In genomic region chr8:105893339-105893738, GRCm38 (mm10) we compare ENCODE assay signal across 8 mouse cellular contexts. TPM values are rescaled to one million over a fixed set of nuclear protein-coding genes. Genes with fewer than 3 reads are reported as not detected.
DNase-seq lines count a peak whose midpoint lies in the region; ATAC-seq lines count a peak whose summit lies in the region.

TSS of gene Nrn1l (plus strand) at chr8:105893567.

- H3K27ac ChIP-seq in heart, embryonic 11.5 days (ENCODE audit: low read depth, low read length), result no peak within 1 kb of the TSS; the same call in 1 of the 2 replicates
- no peak within 1 kb of the TSS for H3K27ac ChIP-seq in limb, embryonic 11.5 days (replicated peaks; ENCODE audit: low read depth, low read length)
- peak within 1 kb of the TSS; percentile 11; the same call in 1 of the 2 replicates for H3K27ac ChIP-seq in midbrain, embryonic 13.5 days

- DNase-seq in thymus, postnatal 0 days (ENCODE audit: low spot score), result peak; percentile 31
- DNase-seq in thymus, adult 18-20 months, result no peak
- DNase-seq in kidney, adult 9 months, result peak; percentile 78
- DNase-seq in limb, embryonic 11.5 days (ENCODE audit: low spot score), result peak; percentile 79
- DNase-seq in testis, postnatal 10 days (ENCODE audit: low spot score), result peak; percentile 81

- peak; percentile 44; the same call in 1 of the 2 replicates for ATAC-seq in erythroid progenitor cell, adult 5-6 weeks (replicated peaks; ENCODE audit: low FRiP score, poor library complexity, severe bottlenecking)
- ATAC-seq in heart, embryonic 11.5 days (replicated peaks; ENCODE audit: insufficient number of reproducible peaks, low FRiP score, low TSS enrichment), result peak; percentile 56
- ATAC-seq in limb, embryonic 11.5 days (ENCODE audit: insufficient number of reproducible peaks, low FRiP score, low TSS enrichment, low read depth), result peak; percentile 83; the same call in 1 of the 2 replicates
- peak; percentile 91 for ATAC-seq in midbrain, embryonic 13.5 days

- H3K4me3 ChIP-seq in heart, embryonic 11.5 days (ENCODE audit: low read depth, low read length), result no peak within 1 kb of the TSS
- H3K4me3 ChIP-seq in limb, embryonic 11.5 days (ENCODE audit: low read depth, low read length), result no peak within 1 kb of the TSS
- H3K4me3 ChIP-seq in midbrain, embryonic 13.5 days (replicated peaks), result no peak within 1 kb of the TSS

- 12% methylated on average over 11 of the region's 11 CpGs for WGBS in heart, embryonic 11.5 days (ENCODE audit: insufficient replicate concordance)
- WGBS in limb, embryonic 11.5 days, result 8% methylated on average over 11 of the region's 11 CpGs
- WGBS in midbrain, embryonic 13.5 days, result 5% methylated on average over 11 of the region's 11 CpGs

- H3K27me3 ChIP-seq in heart, embryonic 11.5 days (ENCODE audit: control insufficient read depth, insufficient read depth, low read length), result no peaks in the 10 kb centered on the region
- no peaks in the 10 kb centered on the region for H3K27me3 ChIP-seq in limb, embryonic 11.5 days (ENCODE audit: control insufficient read depth, insufficient read depth, low read length)
- H3K27me3 ChIP-seq in midbrain, embryonic 13.5 days, result no peaks in the 10 kb centered on the region

- H3K4me1 ChIP-seq in heart, embryonic 11.5 days (ENCODE audit: control insufficient read depth, insufficient read depth, low read length), result no peaks in the 10 kb centered on the region
- H3K4me1 ChIP-seq in limb, embryonic 11.5 days (ENCODE audit: control insufficient read depth, insufficient read depth, low read length), result no peaks in the 10 kb centered on the region
- peaks cover 9% of the 10 kb centered on the region for H3K4me1 ChIP-seq in midbrain, embryonic 13.5 days (replicated peaks)

- H3K36me3 ChIP-seq in heart, embryonic 11.5 days (ENCODE audit: control insufficient read depth, insufficient read depth, low read length), result peaks cover 27% of the 10 kb centered on the region
- H3K36me3 ChIP-seq in limb, embryonic 11.5 days (ENCODE audit: control insufficient read depth, insufficient read depth, low read length), result peaks cover 34% of the 10 kb centered on the region
- peaks cover 53% of the 10 kb centered on the region for H3K36me3 ChIP-seq in midbrain, embryonic 13.5 days

- no peak within 1 kb of the TSS; the same call in 1 of the 2 replicates for H3K4me2 ChIP-seq in heart, embryonic 11.5 days
- H3K4me2 ChIP-seq in limb, embryonic 11.5 days (ENCODE audit: low read depth, severe bottlenecking), result no peak within 1 kb of the TSS
- H3K4me2 ChIP-seq in midbrain, embryonic 13.5 days (replicated peaks), result peak within 1 kb of the TSS; percentile 40

- no peaks in the 10 kb centered on the region for H3K9me3 ChIP-seq in heart, embryonic 11.5 days (replicated peaks; ENCODE audit: control insufficient read depth, low read length)
- H3K9me3 ChIP-seq in limb, embryonic 11.5 days (ENCODE audit: control insufficient read depth, low read length), result no peaks in the 10 kb centered on the region
- H3K9me3 ChIP-seq in midbrain, embryonic 13.5 days, result no peaks in the 10 kb centered on the region

- no peak within 1 kb of the TSS for H3K9ac ChIP-seq in heart, embryonic 11.5 days (ENCODE audit: low read depth, low read length)
- no peak within 1 kb of the TSS for H3K9ac ChIP-seq in limb, embryonic 11.5 days (ENCODE audit: low read length)
- H3K9ac ChIP-seq in midbrain, embryonic 13.5 days (replicated peaks), result peak within 1 kb of the TSS; percentile 48

RNA-seq across cellular contexts. Expression of gene Nrn1l, which starts in this region (rescaled TPM):
- polyA plus RNA-seq in thymus, postnatal 0 days (2015; fragmentation: Nextera tagmentation; extraction: Ambion mirVana), result 0.56 and 0.68 TPM in 2 replicates
- total RNA-seq in erythroid progenitor cell, adult 5-6 weeks (2015; ENCODE audit: low replicate concordance), result not detected in 2 replicates
- not detected in 2 replicates for total RNA-seq in erythroid progenitor cell, adult 5-6 weeks (2017; ENCODE audit: low replicate concordance)
- 0.39 TPM in 1 of 2 replicates, not detected in the other for polyA plus RNA-seq in heart, embryonic 11.5 days (2014; fragmentation: Nextera tagmentation; extraction: Ambion mirVana)
- polyA plus RNA-seq in limb, embryonic 11.5 days (2014; fragmentation: Nextera tagmentation; extraction: Ambion mirVana), result 0.43 and 0.78 TPM in 2 replicates
- 0.49 and 0.75 TPM in 2 replicates for polyA plus RNA-seq in midbrain, embryonic 13.5 days (2015; fragmentation: Nextera tagmentation; extraction: Ambion mirVana)

Comparison
In these comparisons a context has a peak if more than half of its experiments do, and no peak if none do; other contexts are left out.
1. Peak in DNase-seq in thymus, postnatal 0 days; RNA of the gene not detected or under 1 TPM.
2. Peak in ATAC-seq in erythroid progenitor cell, adult 5-6 weeks; RNA of the gene not detected or under 1 TPM.
3. Peak in ATAC-seq in heart, embryonic 11.5 days; RNA of the gene not detected or under 1 TPM.
4. Peak in DNase-seq and ATAC-seq in limb, embryonic 11.5 days; RNA of the gene not detected or under 1 TPM.
5. Peak in ATAC-seq, H3K27ac ChIP-seq, H3K9ac ChIP-seq and H3K4me2 ChIP-seq in midbrain, embryonic 13.5 days; RNA of the gene not detected or under 1 TPM.
6. DNase-seq: peak in kidney, adult 9 months (single experiment) and testis, postnatal 10 days (single experiment); none in thymus, adult 18-20 months (0 of 2).
7. Peak in every context shown above with its lines, with median percentiles within 50 percentile points of each other: ATAC-seq.